Mouse (Mus musculus): Measurements from ENCODE around the gene BC005624. TPM values are rescaled to one million over a fixed set of nuclear protein-coding genes. Genes with fewer than 3 reads are reported as not detected.
A peak's percentile ranks its signal among the peaks of the same experiment; 100 is the strongest.

BC005624 gene
- polyA plus RNA-seq (2015; fragmentation: Nextera tagmentation; extraction: Ambion mirVana), result 88.8 and 92.8 TPM in 2 replicates

DNA sequence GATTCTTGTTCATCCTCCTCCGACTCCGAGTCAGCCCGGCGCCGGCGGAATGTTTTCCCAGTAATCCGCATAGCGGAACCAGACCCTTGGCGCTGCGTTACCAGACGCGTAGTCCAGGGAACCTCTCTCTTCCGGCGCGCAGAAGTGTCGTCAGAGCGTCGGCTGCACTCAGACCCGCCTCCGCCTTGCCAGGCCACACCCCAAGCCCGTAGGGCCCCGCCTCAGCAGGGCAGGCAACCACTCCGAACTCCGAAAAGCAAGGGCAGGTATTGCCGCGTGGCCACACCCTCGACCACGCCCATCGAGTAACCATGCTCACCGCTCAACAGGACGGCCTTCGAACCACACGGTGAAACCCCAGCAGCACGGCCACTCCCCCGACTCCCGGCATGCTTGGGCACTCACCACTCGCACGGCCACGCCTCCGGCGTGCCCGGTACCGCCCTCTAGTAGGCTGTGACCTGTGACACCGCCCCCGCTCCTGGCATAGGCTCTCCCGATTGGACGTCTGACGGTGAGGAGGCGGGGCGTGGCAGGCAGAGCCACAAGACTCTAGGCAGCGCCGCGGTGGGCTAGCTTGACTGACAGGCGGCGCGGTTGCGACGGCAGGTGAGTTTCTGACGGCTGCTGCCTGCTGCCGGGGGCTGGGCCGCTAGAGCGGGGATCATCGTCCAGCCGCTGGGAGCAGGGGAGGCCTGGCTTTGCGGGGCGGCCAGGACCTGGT is at the start of gene BC005624, which contains the start of gene Usp20:
Gene BC005624, minus strand, starts transcription at position 412 of the 724 bp plus-strand sequence.
Gene Usp20, plus strand, starts transcription at position 490 of the 724 bp plus-strand sequence.
- Histone ChIP-seq H3K9ac (replicated peaks) (peak within 1 kb of the TSS; percentile 78), H3K27ac (peak within 1 kb of the TSS; percentile 76), H3K36me3 (peaks cover 32% of the 10 kb centered on the region), H3K9me3 (no peaks in the 10 kb centered on the region), H3K4me2 (replicated peaks) (peak within 1 kb of the TSS; percentile 82), H3K27me3 (no peaks in the 10 kb centered on the region), H3K4me1 (replicated peaks) (peaks cover 33% of the 10 kb centered on the region), H3K4me3 (replicated peaks) (peak within 1 kb of the TSS; percentile 87)
- ATAC-seq, result peak; percentile 99
- WGBS, result under 1% methylated on average over 66 of the region's 66 CpGs

DNA sequence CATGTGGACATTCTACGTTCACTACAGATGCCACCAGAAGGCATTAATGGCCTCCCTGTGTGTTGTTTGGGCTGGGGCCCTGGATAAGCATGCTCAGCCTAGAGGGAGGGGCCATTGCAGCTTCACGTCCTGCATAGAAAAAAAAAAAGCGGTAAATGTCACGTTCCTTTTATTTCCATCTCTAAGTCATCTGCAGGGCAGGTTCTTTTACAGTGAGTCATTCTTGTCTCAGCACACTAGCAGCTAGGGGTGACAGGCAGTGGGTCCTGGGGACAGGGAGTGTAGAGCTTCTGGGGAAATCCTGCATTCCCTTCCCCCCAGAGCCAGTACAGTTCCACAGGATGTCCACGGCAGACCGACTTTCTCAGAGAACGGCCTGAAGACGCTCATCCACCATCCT is 44.6 kb upstream of the BC005624 start:
- H3K27me3 ChIP-seq, result no peaks in the 10 kb centered on the region
- no peak overlapping the region for H3K4me2 ChIP-seq (replicated peaks)
- no peak overlapping the region for H3K4me3 ChIP-seq (replicated peaks)
- no peaks in the 10 kb centered on the region for H3K9me3 ChIP-seq
- no peak overlapping the region for H3K9ac ChIP-seq (replicated peaks)
- peaks cover 38% of the 10 kb centered on the region for H3K36me3 ChIP-seq
- no peaks in the 10 kb centered on the region for H3K4me1 ChIP-seq (replicated peaks)
- ATAC-seq, result no peak
- H3K27ac ChIP-seq, result no peak overlapping the region
- WGBS, result 75% methylated on average over 8 of the region's 8 CpGs

DNA sequence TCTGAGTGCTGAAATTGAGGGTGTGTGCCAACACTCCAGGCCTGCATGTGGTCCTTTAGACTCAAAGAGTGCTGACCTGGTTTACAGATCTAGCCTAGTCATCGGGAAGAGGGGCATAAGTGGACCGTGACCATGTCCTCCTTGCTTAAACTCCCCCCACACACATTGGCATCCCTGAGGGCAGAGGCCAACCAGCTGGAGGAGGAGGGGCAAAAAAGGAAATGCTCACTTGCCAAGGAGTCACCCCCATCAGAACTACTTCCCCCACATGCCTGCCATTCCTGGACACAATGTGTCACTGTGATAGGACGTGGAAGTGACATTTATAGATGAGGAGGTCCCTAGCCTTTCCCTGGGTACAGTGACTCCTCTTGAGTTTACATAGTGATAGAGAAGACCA is 43.5 kb upstream of the BC005624 start:
- peaks cover 43% of the 10 kb centered on the region for H3K36me3 ChIP-seq
- H3K9ac ChIP-seq (replicated peaks), result no peak overlapping the region
- H3K27ac ChIP-seq, result no peak overlapping the region
- no peak overlapping the region for H3K4me2 ChIP-seq (replicated peaks)
- no peak overlapping the region for H3K4me3 ChIP-seq (replicated peaks)
- no peaks in the 10 kb centered on the region for H3K4me1 ChIP-seq (replicated peaks)
- H3K9me3 ChIP-seq, result no peaks in the 10 kb centered on the region
- WGBS, result 87% methylated on average over 3 of the region's 3 CpGs
- no peaks in the 10 kb centered on the region for H3K27me3 ChIP-seq
- no peak for ATAC-seq

DNA sequence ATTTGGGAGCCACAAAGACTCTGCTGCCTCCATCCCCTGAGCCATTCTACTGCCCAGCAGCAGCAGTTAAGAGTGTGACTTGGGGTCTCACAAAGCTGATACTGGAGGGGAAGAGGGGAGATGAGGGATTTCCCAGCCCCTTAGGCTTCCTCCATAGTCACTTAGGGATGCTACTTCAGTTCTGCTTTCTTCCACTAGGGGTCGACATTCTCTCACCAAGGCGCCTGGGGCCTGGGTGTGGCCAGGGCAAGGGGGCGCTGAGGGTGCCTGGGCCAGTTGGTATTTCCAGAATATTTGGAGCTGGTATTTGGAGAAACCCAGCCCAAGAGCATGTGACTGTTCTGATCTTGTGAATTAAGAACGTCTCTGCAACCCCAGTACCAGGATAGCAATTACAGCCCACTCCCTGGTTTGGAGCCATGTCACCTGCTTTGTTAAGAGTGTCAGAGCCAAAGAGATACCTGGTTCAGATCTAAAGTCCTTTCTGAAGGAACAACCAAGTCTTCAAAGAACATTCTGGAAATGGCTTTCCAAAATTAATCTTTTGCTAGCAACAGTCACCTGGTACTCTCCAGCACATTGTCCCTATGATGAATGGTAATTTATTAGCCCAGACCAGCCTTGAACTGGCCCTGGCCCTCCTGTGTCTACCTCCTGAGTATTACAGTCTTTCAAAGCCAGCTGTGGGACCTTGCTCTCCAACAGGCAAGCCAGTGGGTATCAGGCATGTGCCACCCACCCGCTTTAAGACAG is 42.8 kb upstream of the BC005624 start:
- H3K36me3 ChIP-seq, result peaks cover 46% of the 10 kb centered on the region
- H3K9ac ChIP-seq (replicated peaks), result no peak overlapping the region
- no peaks in the 10 kb centered on the region for H3K27me3 ChIP-seq
- no peak overlapping the region for H3K4me3 ChIP-seq (replicated peaks)
- no peak overlapping the region for H3K4me2 ChIP-seq (replicated peaks)
- H3K9me3 ChIP-seq, result no peaks in the 10 kb centered on the region
- peak; percentile 50; the same call in 1 of the 2 replicates for ATAC-seq
- no peaks in the 10 kb centered on the region for H3K4me1 ChIP-seq (replicated peaks)
- 23% methylated on average over 5 of the region's 5 CpGs for WGBS
- no peak overlapping the region for H3K27ac ChIP-seq

DNA sequence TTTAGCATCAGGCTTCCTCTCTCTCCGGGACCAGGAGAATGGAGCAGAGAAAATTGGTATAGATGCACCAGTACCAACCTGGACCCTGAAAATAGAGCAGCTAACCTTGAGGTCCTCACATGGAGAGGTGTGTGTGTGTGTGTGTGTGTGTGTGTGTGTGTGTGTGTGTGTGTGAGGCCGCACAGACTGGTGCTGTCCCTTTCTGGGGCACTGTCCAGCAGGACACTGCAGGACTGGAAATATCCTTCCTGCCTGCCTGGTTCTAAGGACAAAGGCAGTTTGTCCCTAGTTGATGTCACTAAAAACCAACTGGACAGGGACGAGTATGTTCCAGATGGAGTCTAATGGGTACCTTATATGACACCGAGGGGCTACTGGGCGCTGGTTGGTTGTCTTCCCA is 41.9 kb upstream of the BC005624 start:
- Histone ChIP-seq H3K9me3 (no peaks in the 10 kb centered on the region), H3K36me3 (peaks cover 55% of the 10 kb centered on the region), H3K4me3 (replicated peaks) (no peak overlapping the region), H3K9ac (replicated peaks) (no peak overlapping the region), H3K4me1 (replicated peaks) (no peaks in the 10 kb centered on the region), H3K4me2 (replicated peaks) (no peak overlapping the region), H3K27ac (no peak overlapping the region), H3K27me3 (no peaks in the 10 kb centered on the region)
- no peak for ATAC-seq
- WGBS, result 86% methylated on average over 5 of the region's 5 CpGs

DNA sequence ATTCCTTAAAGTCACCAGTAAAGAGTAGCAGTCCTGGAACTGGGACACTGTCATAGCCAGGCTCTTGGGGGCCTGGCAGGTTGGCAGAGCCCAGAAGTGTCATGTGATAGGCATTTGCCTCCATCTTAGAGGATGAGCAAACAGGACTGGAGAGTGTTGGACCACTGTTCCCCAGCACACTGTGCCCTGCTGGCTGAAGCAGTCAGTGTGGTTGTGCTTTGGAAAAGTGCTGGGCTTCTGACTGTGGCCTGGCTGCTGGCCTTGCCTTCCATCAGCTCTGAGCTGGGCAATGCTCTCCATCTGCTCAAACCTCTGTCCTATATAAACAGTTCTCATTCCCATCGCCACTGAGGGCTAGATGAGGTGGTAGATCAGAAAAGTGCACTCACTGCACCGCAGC is 38.2 kb upstream of the BC005624 start:
- no peaks in the 10 kb centered on the region for H3K9me3 ChIP-seq
- H3K4me1 ChIP-seq (replicated peaks), result no peaks in the 10 kb centered on the region
- no peak overlapping the region for H3K4me3 ChIP-seq (replicated peaks)
- H3K27me3 ChIP-seq, result no peaks in the 10 kb centered on the region
- H3K27ac ChIP-seq, result no peak overlapping the region
- H3K4me2 ChIP-seq (replicated peaks), result no peak overlapping the region
- ATAC-seq, result no peak
- 97% methylated on average over 2 of the region's 2 CpGs for WGBS
- no peak overlapping the region for H3K9ac ChIP-seq (replicated peaks)
- H3K36me3 ChIP-seq, result peaks cover 75% of the 10 kb centered on the region

DNA sequence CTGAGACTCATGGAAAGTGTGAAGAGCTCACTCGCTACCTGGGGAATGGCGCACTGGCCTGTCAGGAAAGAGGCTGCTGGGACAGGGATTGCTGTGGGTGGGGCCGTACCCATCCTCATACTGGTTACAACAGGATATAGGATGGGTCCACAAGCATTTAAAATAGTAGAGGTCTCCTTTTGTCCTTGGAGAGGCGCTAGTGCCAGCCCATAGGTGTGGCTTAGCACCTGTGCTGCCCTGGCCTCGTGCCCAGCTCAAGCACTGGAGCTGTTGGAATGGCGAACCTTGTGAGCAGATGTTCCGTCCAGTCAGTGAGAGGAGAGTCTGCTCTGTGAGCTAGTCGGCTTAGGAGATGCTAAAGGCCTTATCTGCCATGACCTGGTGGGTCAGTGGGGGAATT is 37.0 kb upstream of the BC005624 start:
- Histone ChIP-seq H3K27ac (no peak overlapping the region), H3K27me3 (no peaks in the 10 kb centered on the region), H3K4me1 (replicated peaks) (no peaks in the 10 kb centered on the region), H3K9me3 (no peaks in the 10 kb centered on the region), H3K4me3 (replicated peaks) (no peak overlapping the region), H3K9ac (replicated peaks) (no peak overlapping the region), H3K4me2 (replicated peaks) (no peak overlapping the region), H3K36me3 (peaks cover 82% of the 10 kb centered on the region)
- 92% methylated on average over 8 of the region's 8 CpGs for WGBS
- no peak for ATAC-seq

DNA sequence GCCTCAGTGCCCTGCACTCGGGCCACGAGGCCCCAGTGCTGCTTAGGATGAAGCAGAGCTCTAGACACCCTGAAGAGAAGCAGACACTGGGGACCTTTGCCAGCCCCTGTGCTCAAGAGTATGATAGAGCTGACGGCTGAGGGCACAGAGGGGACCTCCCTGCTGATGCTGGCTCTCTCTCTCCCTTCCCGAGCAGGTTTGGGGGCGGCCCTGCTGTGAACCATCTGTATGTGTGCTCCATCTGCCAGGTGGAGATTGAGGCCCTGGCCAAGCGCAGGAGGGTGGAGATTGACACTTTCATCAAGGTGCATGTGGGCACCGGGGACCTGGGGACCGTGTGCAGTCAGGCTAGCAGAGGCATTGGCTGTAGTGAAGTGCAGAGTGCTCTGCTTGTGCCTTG is 36.5 kb upstream of the BC005624 start:
- H3K4me1 ChIP-seq (replicated peaks), result no peaks in the 10 kb centered on the region
- no peak for ATAC-seq
- 88% methylated on average over 8 of the region's 8 CpGs for WGBS
- H3K9ac ChIP-seq (replicated peaks), result no peak overlapping the region
- H3K4me2 ChIP-seq (replicated peaks), result no peak overlapping the region
- no peaks in the 10 kb centered on the region for H3K27me3 ChIP-seq
- H3K9me3 ChIP-seq, result no peaks in the 10 kb centered on the region
- no peak overlapping the region for H3K4me3 ChIP-seq (replicated peaks)
- no peak overlapping the region for H3K27ac ChIP-seq
- H3K36me3 ChIP-seq, result peaks cover 86% of the 10 kb centered on the region

DNA sequence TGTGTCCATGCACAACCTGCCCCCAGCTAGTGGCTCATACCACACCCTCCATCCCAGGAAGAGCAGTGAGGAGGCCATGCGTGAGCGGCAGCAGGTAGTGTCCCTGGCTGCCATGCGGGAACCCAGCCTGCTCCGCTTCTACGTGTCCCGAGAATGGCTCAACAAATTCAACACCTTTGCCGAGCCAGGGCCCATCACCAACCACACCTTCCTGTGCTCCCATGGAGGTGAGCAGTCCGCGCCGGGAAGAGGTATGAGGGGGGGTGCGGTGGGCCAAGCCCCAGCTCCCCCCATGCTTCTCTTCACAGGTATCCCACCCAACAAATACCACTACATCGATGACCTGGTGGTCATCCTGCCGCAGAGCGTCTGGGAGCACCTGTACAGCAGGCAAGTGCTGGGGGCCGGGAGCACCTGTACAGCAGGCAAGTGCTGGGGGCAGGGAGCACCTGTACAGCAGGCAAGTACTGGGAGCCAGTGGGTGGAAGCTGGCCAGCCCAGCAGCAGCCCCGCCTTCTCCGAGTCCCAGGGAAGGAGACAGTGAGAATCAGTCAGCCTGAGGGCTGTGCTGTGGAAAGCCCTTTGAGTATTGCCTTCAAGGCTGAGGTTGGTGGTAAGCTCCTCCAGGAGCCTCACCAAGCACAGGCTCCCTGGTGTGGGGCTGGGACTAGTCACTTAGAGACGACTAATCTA is 35.8 kb upstream of the BC005624 start:
- peaks cover 85% of the 10 kb centered on the region for H3K36me3 ChIP-seq
- H3K9me3 ChIP-seq, result no peaks in the 10 kb centered on the region
- H3K27me3 ChIP-seq, result no peaks in the 10 kb centered on the region
- H3K27ac ChIP-seq, result no peak overlapping the region
- ATAC-seq, result no peak
- H3K4me1 ChIP-seq (replicated peaks), result no peaks in the 10 kb centered on the region
- no peak overlapping the region for H3K4me3 ChIP-seq (replicated peaks)
- no peak overlapping the region for H3K9ac ChIP-seq (replicated peaks)
- H3K4me2 ChIP-seq (replicated peaks), result no peak overlapping the region
- WGBS, result 94% methylated on average over 18 of the region's 18 CpGs

DNA sequence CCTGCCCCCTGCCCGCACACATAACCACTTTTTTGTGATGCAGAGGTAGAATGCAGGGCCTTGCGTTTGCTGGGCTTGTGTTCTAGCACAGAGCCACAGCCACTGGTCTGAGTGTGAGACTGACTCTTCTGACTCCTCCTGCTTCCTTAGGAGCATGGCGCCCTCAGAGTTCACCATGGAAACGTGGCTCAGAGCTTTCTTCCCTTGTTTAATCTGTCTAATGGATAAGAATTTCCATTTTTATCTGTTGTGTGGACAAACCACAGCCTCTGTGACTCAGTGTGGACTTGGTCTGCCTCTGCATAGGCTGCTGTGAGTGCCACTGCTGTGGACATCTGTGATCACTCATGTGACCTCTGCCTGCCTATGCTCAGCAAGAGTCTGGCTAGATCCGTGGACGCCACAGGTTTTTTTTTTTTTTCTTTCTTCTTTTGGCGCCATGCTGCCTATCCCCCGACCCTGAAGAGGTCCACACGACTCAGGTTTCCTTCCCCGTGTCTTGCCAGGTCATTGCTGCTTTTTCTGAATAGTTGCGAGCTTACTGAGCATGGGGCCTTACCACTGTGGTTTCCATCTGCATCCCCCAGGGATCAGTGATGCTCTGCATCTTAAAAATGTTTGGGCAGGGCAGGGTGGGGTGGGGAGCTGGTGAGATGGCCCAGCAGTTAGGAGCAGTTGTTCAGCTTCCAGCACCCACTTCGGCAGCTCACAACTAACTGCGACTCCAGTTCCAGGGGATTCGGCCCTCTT is 31.5 kb upstream of the BC005624 start:
- H3K4me1 ChIP-seq (replicated peaks), result no peaks in the 10 kb centered on the region

DNA sequence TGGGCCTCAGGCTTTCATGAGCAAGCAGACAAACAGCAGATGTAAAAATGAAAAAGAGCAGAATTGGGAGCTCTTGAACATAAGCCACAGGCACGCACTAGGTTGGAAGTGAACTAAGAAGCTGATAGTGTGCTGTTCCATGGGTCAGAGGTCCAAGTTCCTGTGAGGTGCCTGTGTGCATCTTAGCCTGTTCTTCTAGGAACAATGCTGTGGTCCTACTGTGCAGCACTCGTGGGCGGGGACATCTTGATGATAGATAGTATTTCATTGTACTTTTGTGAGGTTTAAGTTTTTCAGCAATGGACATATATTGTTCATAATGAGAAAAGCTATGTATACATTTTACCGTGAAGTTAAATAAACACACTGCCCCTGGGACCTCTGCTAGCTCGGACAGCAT is 25.2 kb upstream of the BC005624 start:
- Histone ChIP-seq H3K9me3 (no peaks in the 10 kb centered on the region), H3K36me3 (peaks cover 89% of the 10 kb centered on the region), H3K27me3 (no peaks in the 10 kb centered on the region), H3K4me1 (replicated peaks) (no peaks in the 10 kb centered on the region), H3K27ac (no peak overlapping the region), H3K4me2 (replicated peaks) (no peak overlapping the region), H3K4me3 (replicated peaks) (no peak overlapping the region), H3K9ac (replicated peaks) (no peak overlapping the region)
- WGBS, result 92% methylated on average over 5 of the region's 5 CpGs
- no peak for ATAC-seq

More for the DNA sequence above, 31.5 kb upstream of the BC005624 start:
- H3K9me3 ChIP-seq, result no peaks in the 10 kb centered on the region
- H3K27ac ChIP-seq, result no peak overlapping the region
- peaks cover 77% of the 10 kb centered on the region for H3K36me3 ChIP-seq
- no peak for ATAC-seq
- 73% methylated on average over 14 of the region's 14 CpGs for WGBS
- no peak overlapping the region for H3K9ac ChIP-seq (replicated peaks)
- H3K4me2 ChIP-seq (replicated peaks), result no peak overlapping the region
- no peaks in the 10 kb centered on the region for H3K27me3 ChIP-seq
- no peak overlapping the region for H3K4me3 ChIP-seq (replicated peaks)

All from midbrain, embryonic 13.5 days (tissue).